Mouse (Mus musculus): Measurements from ENCODE around the gene Hoxd8. TPM values are rescaled to one million over a fixed set of nuclear protein-coding genes. Genes with fewer than 3 reads are reported as not detected.

Hoxd8 gene
- polyA plus RNA-seq, 1 experiment = 1.1 TPM

- Histone ChIP-seq H3K4me1 (replicated peaks; ENCODE audit: control insufficient read depth, insufficient read depth, low read length) (no peaks in the 10 kb centered on the region), H3K27ac (ENCODE audit: control insufficient read depth, insufficient read depth, low read length) (no peak overlapping the region), H3K4me3 (ENCODE audit: control insufficient read depth, insufficient read depth, low read length) (no peak overlapping the region), H3K27me3 (ENCODE audit: control insufficient read depth, insufficient read depth, low read length) (peaks cover 39% of the 10 kb centered on the region), H3K36me3 (ENCODE audit: control insufficient read depth, insufficient read depth, low read length) (no peaks in the 10 kb centered on the region)
- DNase-seq = no peak
- TF ChIP-seq POLR2A (IDR thresholded peaks at IDR 0.05; ENCODE audit: control insufficient read depth, extremely low read depth, insufficient read depth, low read length, poor library complexity) (no peak), CTCF (IDR thresholded peaks at IDR 0.05; ENCODE audit: borderline replicate concordance, control insufficient read depth, extremely low read depth, insufficient read depth, low read length, poor library complexity) (0 out of 2 replicates have a peak, but pooled peaks have one; percentile 32)
- 7% methylated on average over 18 of the region's 18 CpGs for WGBS
These were observed 41.0 kb upstream of the Hoxd8 start for GRCm38 (mm10) chr2:74663291-74663925.

- Histone ChIP-seq H3K4me1 (replicated peaks; ENCODE audit: control insufficient read depth, insufficient read depth, low read length) (no peaks in the 10 kb centered on the region), H3K36me3 (ENCODE audit: control insufficient read depth, insufficient read depth, low read length) (no peaks in the 10 kb centered on the region), H3K27me3 (ENCODE audit: control insufficient read depth, insufficient read depth, low read length) (peaks cover 29% of the 10 kb centered on the region), H3K4me3 (ENCODE audit: control insufficient read depth, insufficient read depth, low read length) (no peak overlapping the region), H3K27ac (ENCODE audit: control insufficient read depth, insufficient read depth, low read length) (no peak overlapping the region)
- no peak for TF ChIP-seq POLR2A (IDR thresholded peaks at IDR 0.05; ENCODE audit: control insufficient read depth, extremely low read depth, insufficient read depth, low read length, poor library complexity)
- TF ChIP-seq CTCF (IDR thresholded peaks at IDR 0.05; ENCODE audit: borderline replicate concordance, control insufficient read depth, extremely low read depth, insufficient read depth, low read length, poor library complexity) = no peak
- WGBS = 10% methylated on average over 7 of the region's 7 CpGs
- DNase-seq = no peak
These were observed 38.0 kb upstream of the Hoxd8 start for GRCm38 (mm10) chr2:74666411-74666810.

- Histone ChIP-seq H3K36me3 (ENCODE audit: control insufficient read depth, insufficient read depth, low read length) (no peaks in the 10 kb centered on the region), H3K4me1 (replicated peaks; ENCODE audit: control insufficient read depth, insufficient read depth, low read length) (no peaks in the 10 kb centered on the region), H3K27ac (ENCODE audit: control insufficient read depth, insufficient read depth, low read length) (no peak overlapping the region), H3K4me3 (ENCODE audit: control insufficient read depth, insufficient read depth, low read length) (no peak overlapping the region), H3K27me3 (ENCODE audit: control insufficient read depth, insufficient read depth, low read length) (peaks cover 26% of the 10 kb centered on the region)
- TF ChIP-seq POLR2A (IDR thresholded peaks at IDR 0.05; ENCODE audit: control insufficient read depth, extremely low read depth, insufficient read depth, low read length, poor library complexity) (no peak), CTCF (IDR thresholded peaks at IDR 0.05; ENCODE audit: borderline replicate concordance, control insufficient read depth, extremely low read depth, insufficient read depth, low read length, poor library complexity) (no peak)
- WGBS = 14% methylated on average over 36 of the region's 36 CpGs
- DNase-seq = no peak
These were observed 37.1 kb upstream of the Hoxd8 start for GRCm38 (mm10) chr2:74667191-74667841.

- H3K36me3 ChIP-seq (ENCODE audit: control insufficient read depth, insufficient read depth, low read length) = no peaks in the 10 kb centered on the region
- no peak within 1 kb of the TSS for H3K4me3 ChIP-seq (ENCODE audit: control insufficient read depth, insufficient read depth, low read length)
- no peaks in the 10 kb centered on the region for H3K4me1 ChIP-seq (replicated peaks; ENCODE audit: control insufficient read depth, insufficient read depth, low read length)
- H3K27me3 ChIP-seq (ENCODE audit: control insufficient read depth, insufficient read depth, low read length) = peaks cover 28% of the 10 kb centered on the region
- WGBS = 4% methylated on average over 35 of the region's 51 CpGs
- H3K27ac ChIP-seq (ENCODE audit: control insufficient read depth, insufficient read depth, low read length) = no peak within 1 kb of the TSS
- TF ChIP-seq POLR2A (IDR thresholded peaks at IDR 0.05; ENCODE audit: control insufficient read depth, extremely low read depth, insufficient read depth, low read length, poor library complexity) (no peak), CTCF (IDR thresholded peaks at IDR 0.05; ENCODE audit: borderline replicate concordance, control insufficient read depth, extremely low read depth, insufficient read depth, low read length, poor library complexity) (no peak)
- no peak for DNase-seq
These were observed 36.5 kb upstream of the Hoxd8 start, which contains the start of gene Hoxd13 for GRCm38 (mm10) chr2:74667842-74668357. Gene Hoxd13, plus strand, starts transcription at chr2:74668310.

- H3K36me3 ChIP-seq (ENCODE audit: control insufficient read depth, insufficient read depth, low read length) = no peaks in the 10 kb centered on the region
- 2% methylated on average over 71 of the region's 74 CpGs for WGBS
- DNase-seq = no peak
- no peak overlapping the region for H3K27ac ChIP-seq (ENCODE audit: control insufficient read depth, insufficient read depth, low read length)
- no peak overlapping the region for H3K4me3 ChIP-seq (ENCODE audit: control insufficient read depth, insufficient read depth, low read length)
- peaks cover 28% of the 10 kb centered on the region for H3K27me3 ChIP-seq (ENCODE audit: control insufficient read depth, insufficient read depth, low read length)
- H3K4me1 ChIP-seq (replicated peaks; ENCODE audit: control insufficient read depth, insufficient read depth, low read length) = no peaks in the 10 kb centered on the region
- TF ChIP-seq CTCF (IDR thresholded peaks at IDR 0.05; ENCODE audit: borderline replicate concordance, control insufficient read depth, extremely low read depth, insufficient read depth, low read length, poor library complexity) (no peak), POLR2A (IDR thresholded peaks at IDR 0.05; ENCODE audit: control insufficient read depth, extremely low read depth, insufficient read depth, low read length, poor library complexity) (no peak)
These were observed 35.8 kb upstream of the Hoxd8 start for GRCm38 (mm10) chr2:74668370-74669229.

GRCm38 (mm10) chr2:74669230-74669578, 35.2 kb upstream of the Hoxd8 start:
- no peaks in the 10 kb centered on the region for H3K36me3 ChIP-seq (ENCODE audit: control insufficient read depth, insufficient read depth, low read length)
- no peak overlapping the region for H3K4me3 ChIP-seq (ENCODE audit: control insufficient read depth, insufficient read depth, low read length)
- no peak overlapping the region for H3K27ac ChIP-seq (ENCODE audit: control insufficient read depth, insufficient read depth, low read length)
- no peak for DNase-seq
- no peak for TF ChIP-seq CTCF (IDR thresholded peaks at IDR 0.05; ENCODE audit: borderline replicate concordance, control insufficient read depth, extremely low read depth, insufficient read depth, low read length, poor library complexity)
- TF ChIP-seq POLR2A (IDR thresholded peaks at IDR 0.05; ENCODE audit: control insufficient read depth, extremely low read depth, insufficient read depth, low read length, poor library complexity) = no peak
- H3K27me3 ChIP-seq (ENCODE audit: control insufficient read depth, insufficient read depth, low read length) = peaks cover 34% of the 10 kb centered on the region
- WGBS = 11% methylated on average over 3 of the region's 3 CpGs
- no peaks in the 10 kb centered on the region for H3K4me1 ChIP-seq (replicated peaks; ENCODE audit: control insufficient read depth, insufficient read depth, low read length)
